Mouse (Mus musculus) v-Abl transformed pro-B cells (cell line): Measurements from ENCODE around the gene Olfr548-ps1.

ENCODE experiments used
- in situ Hi-C, 2 experiments: fragments of 400-800 bp; cut with MboI; formaldehyde crosslinking; loops; one replicate each; pipeline ENCODE4 v1.15.1; 2025; ENCODE audit not compliant: unreplicated experiment in 2 of 2

Gene Olfr548-ps1

DNA sequence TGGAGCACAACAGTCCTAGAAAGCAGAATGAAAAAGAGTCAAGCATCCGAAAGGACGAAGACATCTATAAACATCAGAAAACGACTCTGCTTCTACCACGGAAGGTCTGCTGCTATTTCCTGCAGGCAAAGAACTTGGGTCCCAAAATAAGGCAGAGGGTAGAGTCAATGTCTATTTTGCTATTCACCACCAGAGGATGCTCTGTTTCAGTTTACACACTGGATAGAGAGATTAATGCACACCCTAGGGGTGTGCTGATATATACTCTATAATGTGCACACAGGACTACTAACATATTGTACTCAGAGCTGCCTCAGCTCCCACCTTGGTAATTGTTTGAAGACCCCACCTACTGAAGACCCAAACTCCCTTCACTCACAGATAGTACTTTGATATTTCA, 25.5 kb downstream of the Olfr548-ps1 start:
- in situ Hi-C loops: no loop called here

DNA sequence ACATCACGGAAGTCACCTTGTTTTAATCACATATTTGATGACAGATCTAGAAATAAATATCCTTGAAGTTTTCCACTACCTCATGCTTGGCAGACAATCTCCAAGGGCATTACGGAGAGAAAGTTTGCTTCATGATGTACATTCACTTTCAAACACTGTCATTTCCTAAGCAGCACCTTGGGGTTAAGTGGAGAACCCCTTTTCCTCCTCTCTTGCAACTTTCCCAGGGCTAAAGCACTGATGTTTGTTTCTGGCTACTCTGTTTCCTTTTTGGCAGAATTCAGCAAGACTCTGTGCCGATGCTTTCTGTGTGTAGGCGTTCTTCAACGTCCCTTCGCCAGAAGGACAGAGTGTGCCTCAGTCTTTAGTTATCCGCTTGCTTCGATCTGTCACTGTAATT, 30.4 kb downstream of the Olfr548-ps1 start, which contains the start of gene Olfr550:
TSS of gene Olfr550 (plus strand) at position 301 of the 400 bp plus-strand sequence.
- in situ Hi-C loops: no loop called here

DNA sequence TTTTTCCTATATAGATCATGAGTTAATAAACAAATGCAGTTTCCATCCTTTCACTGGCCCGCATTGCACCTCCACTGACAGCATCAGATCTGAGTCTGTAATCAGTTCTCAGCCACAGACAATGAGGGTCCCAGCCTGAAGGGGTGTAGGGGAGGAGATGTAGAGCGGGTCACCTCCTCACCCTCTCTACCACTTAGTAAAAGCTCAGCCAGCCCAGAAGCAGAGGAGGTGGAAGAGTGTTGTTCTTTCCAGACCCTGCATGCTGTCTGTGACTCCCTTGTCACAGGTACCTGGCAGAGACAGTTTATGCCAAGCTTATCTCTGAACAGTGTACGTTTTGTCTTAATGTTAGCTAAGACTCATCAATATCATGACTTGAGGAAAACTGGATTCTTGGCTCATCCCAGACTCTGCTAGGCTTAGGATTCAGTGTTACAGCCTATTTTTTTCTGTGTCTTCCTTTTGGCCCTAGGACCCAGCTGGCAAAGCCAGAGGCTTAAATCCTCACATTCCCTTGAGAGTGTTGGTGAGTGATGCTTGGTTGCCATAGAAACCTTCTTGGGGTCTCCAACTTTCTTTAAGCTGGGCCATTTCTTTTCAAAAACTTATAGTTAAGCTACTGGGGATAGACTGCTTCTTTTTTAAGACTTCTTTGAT, 32.6 kb downstream of the Olfr548-ps1 start:
- in situ Hi-C loops: no loop called here

DNA sequence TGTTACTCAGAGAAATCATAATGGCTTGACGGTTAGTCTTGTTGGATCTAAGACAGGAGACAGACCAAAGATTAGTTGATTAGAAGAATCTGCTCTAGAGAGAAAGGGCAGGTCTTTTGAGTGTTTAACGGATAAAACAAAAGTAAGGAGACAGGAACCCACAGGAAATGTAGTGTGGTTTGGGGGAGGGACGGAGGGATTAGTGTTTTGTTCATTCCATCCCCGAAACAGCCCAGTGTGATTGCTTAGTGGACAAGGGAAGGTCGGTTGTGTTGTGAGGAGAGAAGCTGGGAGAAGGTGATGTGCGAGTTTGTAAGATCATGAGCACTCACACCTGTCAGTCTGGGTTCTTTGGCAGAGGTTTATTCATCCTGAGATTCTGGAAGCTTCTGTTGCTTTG, 35.3 kb downstream of the Olfr548-ps1 start:
- in situ Hi-C loops: no loop called here

DNA sequence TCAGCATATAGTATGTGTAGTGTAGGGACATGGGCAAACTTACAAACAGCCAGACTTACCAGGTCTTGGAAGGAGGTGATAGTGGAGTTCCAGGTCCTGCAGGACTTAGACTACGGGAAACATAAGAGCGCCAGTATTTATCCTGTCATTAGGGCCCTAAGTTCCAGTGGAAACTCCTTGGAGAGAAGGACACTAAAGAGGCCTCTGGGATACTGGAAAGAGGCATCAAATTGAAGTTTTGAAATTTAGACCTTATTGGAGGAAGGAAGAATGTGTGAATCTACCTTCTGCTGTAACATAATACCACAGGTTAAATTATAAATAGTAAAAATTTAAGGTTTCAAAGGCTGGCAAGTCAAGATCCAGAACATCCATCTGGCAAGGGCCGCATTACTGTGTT, 51.1 kb downstream of the Olfr548-ps1 start, which contains the start of gene Olfr551:
TSS of gene Olfr551 (minus strand) at position 101 of the 400 bp plus-strand sequence.
- in situ Hi-C loops: no loop called here
